Mouse (Mus musculus): ENCODE measurements around the gene Telo2. TPM values are rescaled to one million over a fixed set of nuclear protein-coding genes. Genes with fewer than 3 reads are reported as not detected.
"Not testable (repeated sequence)": the region's sequence is repeated elsewhere in the genome, so short reads cannot be mapped to it uniquely, and the experiment has no call there.

Gene Telo2
- total and polyA plus RNA-seq, 2 experiments from 2014 or later, result 34.9 to 56.3 TPM

DNA sequence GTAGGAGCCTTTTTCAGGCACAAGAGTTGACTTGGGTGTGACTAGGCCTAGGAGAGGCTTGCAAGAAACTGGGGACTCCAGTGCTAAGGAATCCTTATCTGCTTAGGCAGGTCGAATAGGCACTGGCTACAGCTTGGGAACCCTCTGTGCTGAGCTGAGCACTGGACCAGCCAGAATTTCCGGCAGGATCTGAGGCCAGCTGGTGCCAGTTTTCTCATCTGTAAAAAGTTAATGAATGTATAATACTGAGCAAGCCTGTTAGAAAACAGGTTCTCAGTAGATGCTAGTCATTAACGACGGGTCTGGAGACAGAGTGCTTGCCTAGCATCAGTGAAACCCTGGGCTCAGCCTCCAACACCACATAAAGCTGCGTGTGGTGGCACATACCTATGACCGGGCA, 19.9 kb upstream of the Telo2 start:
- ATAC-seq (ENCODE audit: low FRiP score) (no peak), DNase-seq (ENCODE audit: low spot score) (no peak)
- no peak overlapping the region for H3K27ac ChIP-seq (ENCODE audit: low read depth, low read length)
- H3K36me3 ChIP-seq (ENCODE audit: insufficient read depth, low read length), result no peaks in the 10 kb centered on the region; the same call in 1 of the 2 replicates
- H3K9ac ChIP-seq (replicated peaks; ENCODE audit: low read length, poor library complexity, severe bottlenecking), result no peak overlapping the region
- H3K4me2 ChIP-seq (ENCODE audit: low read depth, low read length, poor library complexity, severe bottlenecking), result no peak overlapping the region
- H3K27me3 ChIP-seq (ENCODE audit: insufficient read depth, low read length), result no peaks in the 10 kb centered on the region
- TF ChIP-seq CTCF (IDR thresholded peaks at IDR 0.05), result no peak
- WGBS, result 93% methylated on average over 6 of the region's 6 CpGs
- H3K4me3 ChIP-seq (ENCODE audit: low read depth, low read length), result no peak overlapping the region
- peaks cover 7% of the 10 kb centered on the region; the same call in 1 of the 2 replicates for H3K4me1 ChIP-seq (ENCODE audit: insufficient read depth, low read length)
- H3K9me3 ChIP-seq (ENCODE audit: low read length), result no peaks in the 10 kb centered on the region

DNA sequence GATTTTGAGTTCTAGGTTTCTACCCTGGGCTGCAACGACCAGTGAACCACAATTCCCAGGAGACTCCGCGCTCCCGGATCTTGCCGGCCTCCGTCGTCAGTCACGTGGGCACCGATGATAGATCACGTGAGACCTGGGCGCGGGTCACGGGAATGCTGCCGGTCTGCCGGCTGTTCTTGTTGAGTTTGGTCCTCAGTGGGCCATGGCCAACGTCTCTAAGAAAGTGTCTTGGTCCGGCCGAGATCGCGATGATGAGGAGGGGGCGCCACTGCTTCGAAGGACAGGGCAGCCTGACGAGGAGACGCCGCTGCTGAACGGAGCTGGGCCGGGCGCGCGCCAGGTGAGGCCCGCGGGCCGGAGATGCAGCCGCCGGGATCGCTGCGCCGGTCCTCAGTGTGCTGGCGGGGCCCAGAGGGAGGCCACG, 17.5 kb upstream of the Telo2 start, which contains the start of gene Clcn7:
Clcn7 (plus strand) TSS at position 117 of the 424 bp plus-strand sequence.
- peak within 1 kb of the TSS; percentile 58; the same call in 1 of the 2 replicates for H3K27ac ChIP-seq (ENCODE audit: low read depth, low read length)
- H3K36me3 ChIP-seq (ENCODE audit: insufficient read depth, low read length), result no peaks in the 10 kb centered on the region; the same call in 1 of the 2 replicates
- H3K27me3 ChIP-seq (ENCODE audit: insufficient read depth, low read length), result no peaks in the 10 kb centered on the region
- H3K4me2 ChIP-seq (ENCODE audit: low read depth, low read length, poor library complexity, severe bottlenecking), result peak within 1 kb of the TSS; percentile 77
- WGBS, result 1% methylated on average over 38 of the region's 40 CpGs
- H3K4me1 ChIP-seq (ENCODE audit: insufficient read depth, low read length), result peaks cover 7% of the 10 kb centered on the region; the same call in 1 of the 2 replicates
- no peak for TF ChIP-seq CTCF (IDR thresholded peaks at IDR 0.05)
- peak within 1 kb of the TSS; percentile 77 for H3K9ac ChIP-seq (replicated peaks; ENCODE audit: low read length, poor library complexity, severe bottlenecking)
- ATAC-seq (ENCODE audit: low FRiP score) (peak; percentile 91), DNase-seq (ENCODE audit: low spot score) (peak; percentile 97)
- H3K4me3 ChIP-seq (ENCODE audit: low read depth, low read length), result peak within 1 kb of the TSS; percentile 77
- H3K9me3 ChIP-seq (ENCODE audit: low read length), result no peaks in the 10 kb centered on the region

DNA sequence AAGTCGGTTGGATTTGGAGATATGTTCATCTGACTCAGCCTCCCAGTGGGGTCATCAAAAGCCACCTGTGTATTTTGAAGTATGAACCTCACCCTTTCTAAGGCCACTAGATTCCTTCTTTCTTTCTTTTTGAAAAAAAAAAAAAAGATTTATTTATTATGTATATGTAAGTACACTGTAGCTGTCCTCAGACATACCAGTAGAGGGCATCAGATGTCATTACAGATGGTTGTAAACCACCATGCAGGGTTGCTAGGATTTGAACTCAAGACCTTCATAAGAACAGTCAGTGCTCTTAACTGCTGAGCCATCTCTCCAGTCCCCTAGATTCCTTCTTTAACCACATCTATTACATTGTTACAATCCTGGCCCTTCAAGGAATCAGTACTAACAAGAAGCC, 14.3 kb upstream of the Telo2 start:
- DNase-seq (ENCODE audit: low spot score), result no peak
- Histone ChIP-seq H3K4me2 (ENCODE audit: low read depth, low read length, poor library complexity, severe bottlenecking) (no peak overlapping the region), H3K9ac (replicated peaks; ENCODE audit: low read length, poor library complexity, severe bottlenecking) (no peak overlapping the region), H3K27me3 (ENCODE audit: insufficient read depth, low read length) (no peaks in the 10 kb centered on the region), H3K27ac (ENCODE audit: low read depth, low read length) (no peak overlapping the region), H3K9me3 (ENCODE audit: low read length) (no peaks in the 10 kb centered on the region), H3K36me3 (ENCODE audit: insufficient read depth, low read length) (no peaks in the 10 kb centered on the region), H3K4me1 (ENCODE audit: insufficient read depth, low read length) (peaks cover 7% of the 10 kb centered on the region; the same call in 1 of the 2 replicates), H3K4me3 (ENCODE audit: low read depth, low read length) (no peak overlapping the region)
- 96% methylated on average over 1 of the region's 1 CpGs for WGBS
- ATAC-seq (ENCODE audit: low FRiP score), result no peak
- TF ChIP-seq CTCF (IDR thresholded peaks at IDR 0.05), result no peak; the same call in none of the 2 replicates

- no peak for TF ChIP-seq CTCF (IDR thresholded peaks at IDR 0.05)
- Histone ChIP-seq H3K27me3 (ENCODE audit: insufficient read depth, low read length) (no peaks in the 10 kb centered on the region), H3K9me3 (ENCODE audit: low read length) (no peaks in the 10 kb centered on the region), H3K36me3 (ENCODE audit: insufficient read depth, low read length) (no peaks in the 10 kb centered on the region), H3K4me3 (ENCODE audit: low read depth, low read length) (no peak overlapping the region), H3K9ac (replicated peaks; ENCODE audit: low read length, poor library complexity, severe bottlenecking) (no peak overlapping the region), H3K4me2 (ENCODE audit: low read depth, low read length, poor library complexity, severe bottlenecking) (no peak overlapping the region), H3K27ac (ENCODE audit: low read depth, low read length) (no peak overlapping the region), H3K4me1 (ENCODE audit: insufficient read depth, low read length) (no peaks in the 10 kb centered on the region)
- no peak for ATAC-seq (ENCODE audit: low FRiP score)
- DNase-seq (ENCODE audit: low spot score), result no peak
- WGBS, result 79% methylated on average over 9 of the region's 9 CpGs
Measured at GRCm38 (mm10) chr17:25127681-25128080, 11.9 kb upstream of the Telo2 start.

GRCm38 (mm10) chr17:25127079-25127478, 11.3 kb upstream of the Telo2 start:
- DNase-seq (ENCODE audit: low spot score), result peak; percentile 13

GRCm38 (mm10) chr17:25125442-25126060, 9.8 kb upstream of the Telo2 start:
- H3K27me3 ChIP-seq (ENCODE audit: insufficient read depth, low read length); H3K4me3 ChIP-seq (ENCODE audit: low read depth, low read length); DNase-seq (ENCODE audit: low spot score); H3K9ac ChIP-seq (replicated peaks; ENCODE audit: low read length, poor library complexity, severe bottlenecking); H3K4me1 ChIP-seq (ENCODE audit: insufficient read depth, low read length); H3K36me3 ChIP-seq (ENCODE audit: insufficient read depth, low read length); H3K27ac ChIP-seq (ENCODE audit: low read depth, low read length); H3K9me3 ChIP-seq (ENCODE audit: low read length); ATAC-seq (ENCODE audit: low FRiP score); H3K4me2 ChIP-seq (ENCODE audit: low read depth, low read length, poor library complexity, severe bottlenecking): not testable (repeated sequence)
- 74% methylated on average over 3 of the region's 3 CpGs for WGBS

More at GRCm38 (mm10) chr17:25127079-25127478, 11.3 kb upstream of the Telo2 start:
- H3K9ac ChIP-seq (replicated peaks; ENCODE audit: low read length, poor library complexity, severe bottlenecking), result no peak overlapping the region
- no peak for TF ChIP-seq CTCF (IDR thresholded peaks at IDR 0.05)
- no peaks in the 10 kb centered on the region for H3K4me1 ChIP-seq (ENCODE audit: insufficient read depth, low read length)
- H3K9me3 ChIP-seq (ENCODE audit: low read length), result no peaks in the 10 kb centered on the region
- no peaks in the 10 kb centered on the region for H3K36me3 ChIP-seq (ENCODE audit: insufficient read depth, low read length)
- no peaks in the 10 kb centered on the region for H3K27me3 ChIP-seq (ENCODE audit: insufficient read depth, low read length)
- H3K27ac ChIP-seq (ENCODE audit: low read depth, low read length), result no peak overlapping the region
- no peak overlapping the region for H3K4me2 ChIP-seq (ENCODE audit: low read depth, low read length, poor library complexity, severe bottlenecking)
- ATAC-seq (ENCODE audit: low FRiP score), result no peak
- H3K4me3 ChIP-seq (ENCODE audit: low read depth, low read length), result no peak overlapping the region
- WGBS, result 56% methylated on average over 8 of the region's 8 CpGs
